Mouse (Mus musculus) forebrain, embryonic 11.5 days (tissue): ENCODE data around the gene Gnb1. TPM values are rescaled to one million over a fixed set of nuclear protein-coding genes. Genes with fewer than 3 reads are reported as not detected.

Experiments
- ATAC-seq: fragments of 200-750 bp; cut with Nextera tagmentation; replicated peaks from 2 replicates; pipeline ENCODE4 v1.8.0; 2017; ENCODE audit warnings: moderate TSS enrichment; ENCODE audit not compliant: low FRiP score
- DNase-seq: peaks from one replicate; pipeline ENCODE4 v3.0.0-alpha.2; 2017; ENCODE audit warnings: low spot score
- H3K27ac ChIP-seq: fragments of 300-500 bp; sonication (generic); 2 replicates; pipeline ENCODE4 v1.5.1; 2014; ENCODE audit warnings: low read depth, low read length
- H3K27me3 ChIP-seq: fragments of 300-500 bp; sonication (generic); 2 replicates; pipeline ENCODE4 v1.6.1; 2014; ENCODE audit warnings: mild to moderate bottlenecking, low read length, mixed read lengths; ENCODE audit not compliant: control insufficient read depth, insufficient read depth
- H3K36me3 ChIP-seq: fragments of 300-500 bp; sonication (generic); 2 replicates; pipeline ENCODE4 v1.6.1; 2014; ENCODE audit warnings: mild to moderate bottlenecking, low read length, moderate library complexity, mixed read lengths; ENCODE audit not compliant: control insufficient read depth, insufficient read depth
- H3K4me1 ChIP-seq: fragments of 300-500 bp; sonication (generic); replicated peaks from 2 replicates; pipeline ENCODE4 v1.6.1; 2014; ENCODE audit warnings: low read length, mixed read lengths; ENCODE audit not compliant: control insufficient read depth, insufficient read depth
- H3K4me2 ChIP-seq: fragments of 300-500 bp; sonication (generic); 2 replicates; pipeline ENCODE4 v1.6.1; 2014; ENCODE audit warnings: low read depth, mild to moderate bottlenecking, low read length, moderate library complexity, mixed read lengths; ENCODE audit not compliant: severe bottlenecking
- H3K4me3 ChIP-seq: fragments of 300-500 bp; sonication (generic); 2 replicates; pipeline ENCODE4 v1.5.1; 2014; ENCODE audit warnings: low read depth, low read length
- H3K9ac ChIP-seq: fragments of 300-500 bp; sonication (generic); 2 replicates; pipeline ENCODE4 v1.6.1; 2014; ENCODE audit warnings: low read length
- H3K9me3 ChIP-seq: fragments of 300-500 bp; sonication (generic); 2 replicates; pipeline ENCODE4 v1.6.1; 2016; ENCODE audit warnings: low read length, mixed read lengths; ENCODE audit not compliant: control insufficient read depth
- WGBS: fragments of 180-500 bp; shearing (Covaris S2); extraction: QIAGEN DNeasy Blood & Tissue Kit; methylation state at CpG from one replicate; pipeline ENCODE4 v1.1.7; 2014; 5-methylcytosine and 5-hydroxymethylcytosine counted together
- polyA plus RNA-seq: library from polyadenylated mRNA; unstranded; fragments of >200 nt; fragmentation: Nextera tagmentation; extraction: Ambion mirVana; gene quantifications from 2 replicates; pipeline ENCODE4 v1.2.1, GENCODE M21; 2014

The Gnb1 gene
- polyA plus RNA-seq, 1 experiment from 2014 or later, result 745 TPM

DNA sequence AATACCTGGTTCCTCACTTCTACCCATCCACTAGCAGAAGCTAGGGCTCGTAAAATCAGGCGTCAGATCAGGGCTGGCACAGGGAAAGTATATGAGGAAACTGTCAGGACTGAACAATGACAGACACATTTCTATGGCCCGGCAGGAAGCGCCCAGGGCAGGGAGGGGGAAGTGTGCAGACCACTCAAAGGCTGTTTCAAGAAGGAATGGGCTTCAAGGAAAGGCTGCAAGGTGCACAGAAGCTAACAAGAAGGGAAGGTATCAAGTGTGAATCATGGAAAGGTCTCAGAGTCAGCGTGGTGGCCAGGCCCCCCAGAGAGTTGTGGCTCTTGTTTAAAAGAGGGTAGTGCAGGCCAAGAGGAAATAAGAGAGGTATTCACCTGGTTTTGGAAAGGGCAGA, 705 bp upstream of the Gnb1 start:
- Histone ChIP-seq H3K27ac (no peak overlapping the region; the same call in 1 of the 2 replicates), H3K27me3 (no peaks in the 10 kb centered on the region), H3K36me3 (no peaks in the 10 kb centered on the region), H3K9ac (peak overlapping the region; percentile 100), H3K9me3 (no peaks in the 10 kb centered on the region), H3K4me3 (peak overlapping the region; percentile 99), H3K4me1 (peaks cover 6% of the 10 kb centered on the region), H3K4me2 (peak overlapping the region; percentile 80)
- no peak for ATAC-seq
- 29% methylated on average over 5 of the region's 5 CpGs for WGBS
- DNase-seq, result no peak

DNA sequence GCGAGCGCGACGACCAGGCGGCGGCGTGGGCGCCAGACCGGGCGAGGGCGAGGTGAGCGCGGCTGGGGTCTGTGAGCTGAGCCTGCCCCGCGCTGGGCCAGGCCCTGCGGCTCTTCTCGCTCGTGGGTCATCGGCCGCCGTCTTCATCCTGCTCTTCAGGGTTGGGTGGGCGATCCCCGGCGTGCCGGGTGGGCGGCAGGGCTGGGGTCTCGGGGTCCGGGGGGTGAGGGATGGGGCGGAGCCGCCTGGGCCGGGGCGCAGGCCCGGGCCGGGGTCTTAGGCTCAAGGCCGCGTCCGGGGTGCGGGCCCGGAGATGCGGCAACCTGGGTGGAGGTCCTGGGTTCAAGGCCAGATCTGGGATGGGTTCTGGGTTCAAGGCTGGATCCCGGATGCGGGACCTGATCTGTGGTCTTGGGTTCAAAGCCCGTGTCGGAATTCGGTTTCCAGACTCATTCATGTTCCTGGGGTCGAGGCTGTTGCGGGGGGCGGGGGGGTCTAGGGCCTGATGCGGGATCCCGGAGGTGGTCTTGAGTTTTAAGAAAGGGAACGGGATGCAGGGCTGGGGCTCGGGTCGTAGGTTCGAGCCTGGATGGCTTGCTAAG, 469 bp downstream of the Gnb1 start:
- Histone ChIP-seq H3K9me3 (no peaks in the 10 kb centered on the region), H3K27ac (peak overlapping the region; percentile 90), H3K27me3 (no peaks in the 10 kb centered on the region), H3K4me2 (peak overlapping the region; percentile 73), H3K4me1 (peaks cover 6% of the 10 kb centered on the region), H3K36me3 (no peaks in the 10 kb centered on the region), H3K9ac (peak overlapping the region; percentile 100), H3K4me3 (peak overlapping the region; percentile 99)
- under 1% methylated on average over 44 of the region's 54 CpGs for WGBS
- DNase-seq (peak; percentile 78), ATAC-seq (peak; percentile 62)

- Histone ChIP-seq H3K9ac (peak overlapping the region; percentile 100), H3K36me3 (no peaks in the 10 kb centered on the region), H3K9me3 (no peaks in the 10 kb centered on the region), H3K4me2 (peak overlapping the region; percentile 73), H3K27me3 (no peaks in the 10 kb centered on the region), H3K27ac (peak overlapping the region; percentile 90), H3K4me1 (peaks cover 6% of the 10 kb centered on the region), H3K4me3 (peak overlapping the region; percentile 99)
- DNase-seq (peak; percentile 84), ATAC-seq (peak; percentile 42)
- WGBS, result 0% methylated on average over 46 of the region's 51 CpGs
These were observed 1.0 kb downstream of the Gnb1 start for GRCm38 (mm10) chr4:155492131-155492633.

DNA sequence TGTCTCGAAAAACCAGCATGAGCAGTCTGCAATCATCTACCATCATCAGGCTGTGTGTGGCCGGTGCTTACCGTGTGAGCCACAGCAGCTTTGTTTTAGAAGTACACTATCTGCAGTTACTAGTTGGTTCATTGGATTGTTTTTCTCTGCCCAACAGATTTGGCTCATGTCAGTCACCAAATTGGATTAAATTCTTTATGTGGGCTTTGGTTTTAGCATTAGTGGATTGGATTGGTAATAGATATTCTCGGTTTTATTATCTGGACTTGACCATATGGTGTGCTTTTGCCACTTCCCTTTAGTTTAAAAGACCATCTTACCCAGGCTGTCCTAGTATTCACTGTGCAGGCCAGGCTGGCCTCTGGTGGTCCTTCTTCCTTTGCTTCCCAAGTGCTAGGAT, 3.7 kb downstream of the Gnb1 start:
- no peak for DNase-seq
- H3K36me3 ChIP-seq, result no peaks in the 10 kb centered on the region
- no peak overlapping the region for H3K27ac ChIP-seq
- no peak overlapping the region for H3K9ac ChIP-seq
- H3K4me3 ChIP-seq, result no peak overlapping the region
- ATAC-seq, result no peak
- WGBS, result 87% methylated on average over 4 of the region's 4 CpGs
- no peaks in the 10 kb centered on the region for H3K9me3 ChIP-seq
- H3K4me2 ChIP-seq, result no peak overlapping the region
- H3K27me3 ChIP-seq, result no peaks in the 10 kb centered on the region
- H3K4me1 ChIP-seq, result peaks cover 6% of the 10 kb centered on the region

- H3K27me3 ChIP-seq, result no peaks in the 10 kb centered on the region
- H3K36me3 ChIP-seq, result no peaks in the 10 kb centered on the region
- 88% methylated on average over 3 of the region's 3 CpGs for WGBS
These were observed 6.8 kb downstream of the Gnb1 start for GRCm38 (mm10) chr4:155497963-155498362.

GRCm38 (mm10) chr4:155501126-155501525, 10.0 kb downstream of the Gnb1 start:
- Histone ChIP-seq H3K27me3 (no peaks in the 10 kb centered on the region), H3K4me3 (no peak overlapping the region), H3K27ac (no peak overlapping the region), H3K4me1 (no peaks in the 10 kb centered on the region), H3K9me3 (no peaks in the 10 kb centered on the region), H3K4me2 (no peak overlapping the region), H3K36me3 (no peaks in the 10 kb centered on the region), H3K9ac (no peak overlapping the region)
- ATAC-seq, result no peak
- 91% methylated on average over 2 of the region's 2 CpGs for WGBS
- DNase-seq, result no peak

More at GRCm38 (mm10) chr4:155497963-155498362, 6.8 kb downstream of the Gnb1 start:
- peaks cover 2% of the 10 kb centered on the region; the same call in 1 of the 2 replicates for H3K4me1 ChIP-seq
- H3K9ac ChIP-seq, result no peak overlapping the region
- ATAC-seq (no peak), DNase-seq (no peak)
- no peak overlapping the region for H3K4me2 ChIP-seq
- H3K27ac ChIP-seq, result no peak overlapping the region
- H3K9me3 ChIP-seq, result no peaks in the 10 kb centered on the region
- H3K4me3 ChIP-seq, result no peak overlapping the region

- DNase-seq (no peak), ATAC-seq (no peak)
- no peaks in the 10 kb centered on the region for H3K9me3 ChIP-seq
- H3K4me1 ChIP-seq, result no peaks in the 10 kb centered on the region
- H3K36me3 ChIP-seq, result no peaks in the 10 kb centered on the region
- H3K9ac ChIP-seq, result no peak overlapping the region
- no peaks in the 10 kb centered on the region for H3K27me3 ChIP-seq
- 81% methylated on average over 8 of the region's 8 CpGs for WGBS
- H3K4me3 ChIP-seq, result no peak overlapping the region
- no peak overlapping the region for H3K27ac ChIP-seq
- no peak overlapping the region for H3K4me2 ChIP-seq
These were observed 13.9 kb downstream of the Gnb1 start for GRCm38 (mm10) chr4:155505067-155505466.

GRCm38 (mm10) chr4:155505671-155506295, 14.6 kb downstream of the Gnb1 start:
- no peaks in the 10 kb centered on the region for H3K9me3 ChIP-seq
- H3K27ac ChIP-seq, result no peak overlapping the region
- no peak overlapping the region for H3K4me3 ChIP-seq
- H3K27me3 ChIP-seq, result no peaks in the 10 kb centered on the region
- ATAC-seq, result no peak
- 86% methylated on average over 5 of the region's 5 CpGs for WGBS
- no peak overlapping the region for H3K9ac ChIP-seq
- DNase-seq, result no peak
- H3K36me3 ChIP-seq, result no peaks in the 10 kb centered on the region
- no peaks in the 10 kb centered on the region for H3K4me1 ChIP-seq
- H3K4me2 ChIP-seq, result no peak overlapping the region

GRCm38 (mm10) chr4:155508614-155509013, 17.5 kb downstream of the Gnb1 start:
- Histone ChIP-seq H3K4me3 (no peak overlapping the region), H3K9ac (no peak overlapping the region), H3K27me3 (no peaks in the 10 kb centered on the region), H3K27ac (no peak overlapping the region), H3K4me2 (no peak overlapping the region), H3K4me1 (no peaks in the 10 kb centered on the region), H3K9me3 (no peaks in the 10 kb centered on the region), H3K36me3 (no peaks in the 10 kb centered on the region)
- no peak for DNase-seq
- WGBS, result 93% methylated on average over 4 of the region's 4 CpGs
- ATAC-seq, result no peak
